Mouse (Mus musculus): ENCODE results near the gene Lrrc49. TPM values are rescaled to one million over a fixed set of nuclear protein-coding genes. Genes with fewer than 3 reads are reported as not detected.

The Lrrc49 gene
- polyA plus RNA-seq, 2 experiments: 15.3 to 16.2 TPM

- Histone ChIP-seq H3K27ac (replicated peaks; ENCODE audit: low read depth, low read length) (no peak overlapping the region), H3K9me3 (ENCODE audit: control insufficient read depth, low read length) (no peaks in the 10 kb centered on the region), H3K4me2 (replicated peaks; ENCODE audit: low read depth, low read length, severe bottlenecking) (no peak overlapping the region), H3K4me3 (replicated peaks; ENCODE audit: low read length) (no peak overlapping the region), H3K36me3 (ENCODE audit: control insufficient read depth, insufficient read depth, low read length) (no peaks in the 10 kb centered on the region), H3K9ac (ENCODE audit: low read depth, low read length, severe bottlenecking) (no peak overlapping the region), H3K4me1 (ENCODE audit: control insufficient read depth, insufficient read depth, low read length) (no peaks in the 10 kb centered on the region), H3K27me3 (ENCODE audit: control insufficient read depth, insufficient read depth, low read length) (no peaks in the 10 kb centered on the region)
- DNase-seq (ENCODE audit: low spot score): no peak
- ATAC-seq (ENCODE audit: low FRiP score, low read depth): no peak
- WGBS: 60% methylated on average over 6 of the region's 6 CpGs
- TF ChIP-seq POLR2A (IDR thresholded peaks at IDR 0.05; ENCODE audit: borderline replicate concordance, extremely low read depth, insufficient read depth, insufficient read length): no peak
Measured at GRCm38 (mm10) chr9:60696271-60696985, 8.5 kb upstream of the Lrrc49 start.

GRCm38 (mm10) chr9:60693986-60694385 lies 6.0 kb upstream of the Lrrc49 start:
- ATAC-seq (ENCODE audit: low FRiP score, low read depth) (no peak), DNase-seq (ENCODE audit: low spot score) (no peak)
- TF ChIP-seq POLR2A (IDR thresholded peaks at IDR 0.05; ENCODE audit: borderline replicate concordance, extremely low read depth, insufficient read depth, insufficient read length): no peak
- Histone ChIP-seq H3K4me2 (replicated peaks; ENCODE audit: low read depth, low read length, severe bottlenecking) (no peak overlapping the region), H3K9me3 (ENCODE audit: control insufficient read depth, low read length) (no peaks in the 10 kb centered on the region), H3K4me1 (ENCODE audit: control insufficient read depth, insufficient read depth, low read length) (no peaks in the 10 kb centered on the region), H3K36me3 (ENCODE audit: control insufficient read depth, insufficient read depth, low read length) (no peaks in the 10 kb centered on the region), H3K27me3 (ENCODE audit: control insufficient read depth, insufficient read depth, low read length) (no peaks in the 10 kb centered on the region), H3K9ac (ENCODE audit: low read depth, low read length, severe bottlenecking) (no peak overlapping the region), H3K4me3 (replicated peaks; ENCODE audit: low read length) (no peak overlapping the region), H3K27ac (replicated peaks; ENCODE audit: low read depth, low read length) (no peak overlapping the region)
- 41% methylated on average over 2 of the region's 2 CpGs for WGBS

- Histone ChIP-seq H3K4me2 (replicated peaks; ENCODE audit: low read depth, low read length, severe bottlenecking) (no peak overlapping the region), H3K27ac (replicated peaks; ENCODE audit: low read depth, low read length) (no peak overlapping the region), H3K9ac (ENCODE audit: low read depth, low read length, severe bottlenecking) (no peak overlapping the region), H3K4me3 (replicated peaks; ENCODE audit: low read length) (no peak overlapping the region), H3K4me1 (ENCODE audit: control insufficient read depth, insufficient read depth, low read length) (no peaks in the 10 kb centered on the region), H3K27me3 (ENCODE audit: control insufficient read depth, insufficient read depth, low read length) (no peaks in the 10 kb centered on the region), H3K9me3 (ENCODE audit: control insufficient read depth, low read length) (no peaks in the 10 kb centered on the region), H3K36me3 (ENCODE audit: control insufficient read depth, insufficient read depth, low read length) (no peaks in the 10 kb centered on the region)
- DNase-seq (ENCODE audit: low spot score) (no peak), ATAC-seq (ENCODE audit: low FRiP score, low read depth) (no peak)
- WGBS: 50% methylated on average over 4 of the region's 4 CpGs
- TF ChIP-seq POLR2A (IDR thresholded peaks at IDR 0.05; ENCODE audit: borderline replicate concordance, extremely low read depth, insufficient read depth, insufficient read length): no peak
Measured at GRCm38 (mm10) chr9:60692624-60693023, 4.7 kb upstream of the Lrrc49 start.

- 4% methylated on average over 7 of the region's 7 CpGs for WGBS
- no peaks in the 10 kb centered on the region for H3K27me3 ChIP-seq (ENCODE audit: control insufficient read depth, insufficient read depth, low read length)
- DNase-seq (ENCODE audit: low spot score) (peak; percentile 55), ATAC-seq (ENCODE audit: low FRiP score, low read depth) (peak; percentile 56)
- H3K9ac ChIP-seq (ENCODE audit: low read depth, low read length, severe bottlenecking): peak overlapping the region; percentile 55
- peak overlapping the region; percentile 71 for H3K27ac ChIP-seq (replicated peaks; ENCODE audit: low read depth, low read length)
- no peaks in the 10 kb centered on the region for H3K4me1 ChIP-seq (ENCODE audit: control insufficient read depth, insufficient read depth, low read length)
- no peak for TF ChIP-seq POLR2A (IDR thresholded peaks at IDR 0.05; ENCODE audit: borderline replicate concordance, extremely low read depth, insufficient read depth, insufficient read length)
- H3K4me2 ChIP-seq (replicated peaks; ENCODE audit: low read depth, low read length, severe bottlenecking): peak overlapping the region; percentile 56
- no peaks in the 10 kb centered on the region for H3K9me3 ChIP-seq (ENCODE audit: control insufficient read depth, low read length)
- H3K36me3 ChIP-seq (ENCODE audit: control insufficient read depth, insufficient read depth, low read length): peaks cover 8% of the 10 kb centered on the region; the same call in 1 of the 2 replicates
- peak overlapping the region; percentile 63 for H3K4me3 ChIP-seq (replicated peaks; ENCODE audit: low read length)
Measured at GRCm38 (mm10) chr9:60687415-60687814, 543 bp downstream of the Lrrc49 start.

GRCm38 (mm10) chr9:60682753-60683152 lies 5.2 kb downstream of the Lrrc49 start:
- Histone ChIP-seq H3K9me3 (ENCODE audit: control insufficient read depth, low read length) (no peaks in the 10 kb centered on the region), H3K4me1 (ENCODE audit: control insufficient read depth, insufficient read depth, low read length) (no peaks in the 10 kb centered on the region), H3K27me3 (ENCODE audit: control insufficient read depth, insufficient read depth, low read length) (no peaks in the 10 kb centered on the region), H3K27ac (replicated peaks; ENCODE audit: low read depth, low read length) (no peak overlapping the region), H3K4me3 (replicated peaks; ENCODE audit: low read length) (no peak overlapping the region), H3K36me3 (ENCODE audit: control insufficient read depth, insufficient read depth, low read length) (peaks cover 22% of the 10 kb centered on the region), H3K9ac (ENCODE audit: low read depth, low read length, severe bottlenecking) (no peak overlapping the region), H3K4me2 (replicated peaks; ENCODE audit: low read depth, low read length, severe bottlenecking) (no peak overlapping the region)
- no peak for TF ChIP-seq POLR2A (IDR thresholded peaks at IDR 0.05; ENCODE audit: borderline replicate concordance, extremely low read depth, insufficient read depth, insufficient read length)
- 96% methylated on average over 4 of the region's 4 CpGs for WGBS
- ATAC-seq (ENCODE audit: low FRiP score, low read depth): no peak
- DNase-seq (ENCODE audit: low spot score): no peak

Measured in limb, embryonic 14.5 days (tissue).